Mouse (Mus musculus): ENCODE data around the gene Med27. TPM values are rescaled to one million over a fixed set of nuclear protein-coding genes. Genes with fewer than 3 reads are reported as not detected.
A peak's percentile ranks its signal among the peaks of the same experiment; 100 is the strongest.

Gene Med27
- polyA plus RNA-seq, 1 experiment from 2014 or later = 55.2 TPM

- no peak overlapping the region for H3K4me3 ChIP-seq
- no peaks in the 10 kb centered on the region for H3K9me3 ChIP-seq (replicated peaks)
- no peaks in the 10 kb centered on the region for H3K36me3 ChIP-seq
- DNase-seq (ENCODE audit: low spot score) = no peak
- H3K27me3 ChIP-seq (ENCODE audit: low read depth, poor library complexity, severe bottlenecking) = no peaks in the 10 kb centered on the region
- 75% methylated on average over 7 of the region's 7 CpGs for WGBS
- H3K27ac ChIP-seq = no peak overlapping the region
- peaks cover 13% of the 10 kb centered on the region for H3K4me1 ChIP-seq
Observed at GRCm38 (mm10) chr2:29551816-29552585, 205.4 kb downstream of the Med27 start.

- peaks cover 12% of the 10 kb centered on the region for H3K4me1 ChIP-seq
- WGBS = 75% methylated on average over 4 of the region's 4 CpGs
- no peaks in the 10 kb centered on the region for H3K9me3 ChIP-seq (replicated peaks)
- H3K4me3 ChIP-seq = no peak overlapping the region
- no peak overlapping the region for H3K27ac ChIP-seq
- DNase-seq (ENCODE audit: low spot score) = peak; percentile 50
- no peaks in the 10 kb centered on the region for H3K27me3 ChIP-seq (ENCODE audit: low read depth, poor library complexity, severe bottlenecking)
- no peaks in the 10 kb centered on the region for H3K36me3 ChIP-seq
Observed at GRCm38 (mm10) chr2:29553945-29554634, 207.5 kb downstream of the Med27 start.

GRCm38 (mm10) chr2:29558561-29558960, 211.9 kb downstream of the Med27 start:
- WGBS = 87% methylated on average over 6 of the region's 6 CpGs

GRCm38 (mm10) chr2:29559955-29560354, 213.3 kb downstream of the Med27 start:
- H3K27me3 ChIP-seq (ENCODE audit: low read depth, poor library complexity, severe bottlenecking) = no peaks in the 10 kb centered on the region
- 96% methylated on average over 3 of the region's 3 CpGs for WGBS
- no peaks in the 10 kb centered on the region for H3K36me3 ChIP-seq
- no peak overlapping the region for H3K27ac ChIP-seq
- no peak overlapping the region for H3K4me3 ChIP-seq
- no peaks in the 10 kb centered on the region for H3K9me3 ChIP-seq (replicated peaks)
- no peak for DNase-seq (ENCODE audit: low spot score)
- peaks cover 5% of the 10 kb centered on the region for H3K4me1 ChIP-seq

More at GRCm38 (mm10) chr2:29558561-29558960, 211.9 kb downstream of the Med27 start:
- DNase-seq (ENCODE audit: low spot score) = no peak
- Histone ChIP-seq H3K4me3 (no peak overlapping the region), H3K27ac (no peak overlapping the region), H3K27me3 (ENCODE audit: low read depth, poor library complexity, severe bottlenecking) (no peaks in the 10 kb centered on the region), H3K4me1 (peaks cover 2% of the 10 kb centered on the region), H3K9me3 (replicated peaks) (no peaks in the 10 kb centered on the region), H3K36me3 (no peaks in the 10 kb centered on the region)

- WGBS = 86% methylated on average over 4 of the region's 4 CpGs
- H3K36me3 ChIP-seq = no peaks in the 10 kb centered on the region
- H3K9me3 ChIP-seq (replicated peaks) = no peaks in the 10 kb centered on the region
- 0 out of 2 replicates have a peak, but pooled peaks cover 4% of the 10 kb centered on the region for H3K27me3 ChIP-seq (ENCODE audit: low read depth, poor library complexity, severe bottlenecking)
- no peak overlapping the region for H3K27ac ChIP-seq
- H3K4me3 ChIP-seq = no peak overlapping the region
- DNase-seq (ENCODE audit: low spot score) = no peak
- H3K4me1 ChIP-seq = peaks cover 20% of the 10 kb centered on the region
Observed at GRCm38 (mm10) chr2:29561468-29561867, 214.8 kb downstream of the Med27 start.

- Histone ChIP-seq H3K4me3 (no peak overlapping the region), H3K4me1 (peaks cover 21% of the 10 kb centered on the region), H3K27me3 (ENCODE audit: low read depth, poor library complexity, severe bottlenecking) (0 out of 2 replicates have a peak, but pooled peaks cover 4% of the 10 kb centered on the region), H3K27ac (no peak overlapping the region), H3K36me3 (no peaks in the 10 kb centered on the region), H3K9me3 (replicated peaks) (no peaks in the 10 kb centered on the region)
- WGBS = 79% methylated on average over 7 of the region's 7 CpGs
- DNase-seq (ENCODE audit: low spot score) = no peak
Observed at GRCm38 (mm10) chr2:29563986-29564385, 217.4 kb downstream of the Med27 start.

- no peaks in the 10 kb centered on the region for H3K36me3 ChIP-seq
- H3K27ac ChIP-seq = peak overlapping the region; percentile 11; the same call in 1 of the 2 replicates
- 0 out of 2 replicates have a peak overlapping the region, but pooled peaks have one; percentile 1 for H3K4me3 ChIP-seq
- H3K27me3 ChIP-seq (ENCODE audit: low read depth, poor library complexity, severe bottlenecking) = 0 out of 2 replicates have a peak, but pooled peaks cover 4% of the 10 kb centered on the region
- H3K9me3 ChIP-seq (replicated peaks) = no peaks in the 10 kb centered on the region
- no peak for DNase-seq (ENCODE audit: low spot score)
- WGBS = 4% methylated on average over 17 of the region's 17 CpGs
- H3K4me1 ChIP-seq = peaks cover 30% of the 10 kb centered on the region
Observed at GRCm38 (mm10) chr2:29565570-29566433, 219.2 kb downstream of the Med27 start.

- 76% methylated on average over 9 of the region's 9 CpGs for WGBS
- Histone ChIP-seq H3K27ac (no peak overlapping the region), H3K4me1 (peaks cover 49% of the 10 kb centered on the region), H3K4me3 (no peak overlapping the region), H3K27me3 (ENCODE audit: low read depth, poor library complexity, severe bottlenecking) (no peaks in the 10 kb centered on the region), H3K9me3 (replicated peaks) (no peaks in the 10 kb centered on the region), H3K36me3 (no peaks in the 10 kb centered on the region)
- no peak for DNase-seq (ENCODE audit: low spot score)
Observed at GRCm38 (mm10) chr2:29571921-29572700, 225.5 kb downstream of the Med27 start.

- H3K9me3 ChIP-seq (replicated peaks) = no peaks in the 10 kb centered on the region
- no peak overlapping the region for H3K4me3 ChIP-seq
- H3K27ac ChIP-seq = no peak overlapping the region
- no peaks in the 10 kb centered on the region for H3K27me3 ChIP-seq (ENCODE audit: low read depth, poor library complexity, severe bottlenecking)
- no peaks in the 10 kb centered on the region for H3K36me3 ChIP-seq
- DNase-seq (ENCODE audit: low spot score) = no peak
- WGBS = 67% methylated on average over 5 of the region's 5 CpGs
- peaks cover 49% of the 10 kb centered on the region for H3K4me1 ChIP-seq
Observed at GRCm38 (mm10) chr2:29572811-29573427, 226.3 kb downstream of the Med27 start.

GRCm38 (mm10) chr2:29573591-29573990, 227.0 kb downstream of the Med27 start:
- Histone ChIP-seq H3K36me3 (no peaks in the 10 kb centered on the region), H3K4me1 (peaks cover 49% of the 10 kb centered on the region), H3K27me3 (ENCODE audit: low read depth, poor library complexity, severe bottlenecking) (no peaks in the 10 kb centered on the region), H3K27ac (no peak overlapping the region), H3K4me3 (no peak overlapping the region), H3K9me3 (replicated peaks) (no peaks in the 10 kb centered on the region)
- WGBS = 8% methylated on average over 5 of the region's 5 CpGs
- DNase-seq (ENCODE audit: low spot score) = peak; percentile 94

GRCm38 (mm10) chr2:29574187-29574586, 227.6 kb downstream of the Med27 start:
- DNase-seq (ENCODE audit: low spot score) = peak; percentile 37
- H3K4me3 ChIP-seq = no peak overlapping the region
- no peaks in the 10 kb centered on the region for H3K9me3 ChIP-seq (replicated peaks)
- no peaks in the 10 kb centered on the region for H3K36me3 ChIP-seq
- H3K27me3 ChIP-seq (ENCODE audit: low read depth, poor library complexity, severe bottlenecking) = no peaks in the 10 kb centered on the region
- H3K27ac ChIP-seq = no peak overlapping the region
- H3K4me1 ChIP-seq = peaks cover 50% of the 10 kb centered on the region
- WGBS = 16% methylated on average over 11 of the region's 11 CpGs
